Mouse (Mus musculus): ENCODE data around the gene Nol12. TPM values are rescaled to one million over a fixed set of nuclear protein-coding genes. Genes with fewer than 3 reads are reported as not detected.

Nol12 gene
- polyA plus RNA-seq, 1 experiment from 2014 or later: 60.5 TPM

- Histone ChIP-seq H3K27me3 (no peaks in the 10 kb centered on the region), H3K4me3 (no peak overlapping the region), H3K27ac (no peak overlapping the region), H3K9me3 (no peaks in the 10 kb centered on the region), H3K4me1 (peaks cover 23% of the 10 kb centered on the region; the same call in 1 of the 2 replicates), H3K9ac (no peak overlapping the region), H3K4me2 (replicated peaks) (no peak overlapping the region), H3K36me3 (peaks cover 29% of the 10 kb centered on the region)
- 91% methylated on average over 11 of the region's 11 CpGs for WGBS
- ATAC-seq (ENCODE audit: insufficient number of reproducible peaks, insufficient read depth, low FRiP score, low TSS enrichment): no peak
Measured at GRCm38 (mm10) chr15:78959537-78959936, 24.8 kb downstream of the Nol12 start.

- Histone ChIP-seq H3K4me3 (no peak overlapping the region), H3K27me3 (no peaks in the 10 kb centered on the region), H3K4me1 (peaks cover 23% of the 10 kb centered on the region; the same call in 1 of the 2 replicates), H3K4me2 (replicated peaks) (no peak overlapping the region), H3K27ac (no peak overlapping the region), H3K9ac (no peak overlapping the region), H3K36me3 (peaks cover 32% of the 10 kb centered on the region), H3K9me3 (no peaks in the 10 kb centered on the region)
- WGBS: 79% methylated on average over 4 of the region's 4 CpGs
- ATAC-seq (ENCODE audit: insufficient number of reproducible peaks, insufficient read depth, low FRiP score, low TSS enrichment): no peak
Measured at GRCm38 (mm10) chr15:78960088-78960487, 25.4 kb downstream of the Nol12 start.

- H3K4me3 ChIP-seq: no peak overlapping the region
- H3K36me3 ChIP-seq: peaks cover 49% of the 10 kb centered on the region
- H3K9ac ChIP-seq: no peak overlapping the region
- WGBS: 51% methylated on average over 2 of the region's 2 CpGs
- peaks cover 10% of the 10 kb centered on the region; the same call in 1 of the 2 replicates for H3K4me1 ChIP-seq
- no peak for ATAC-seq (ENCODE audit: insufficient number of reproducible peaks, insufficient read depth, low FRiP score, low TSS enrichment)
- H3K9me3 ChIP-seq: no peaks in the 10 kb centered on the region
- no peak overlapping the region for H3K27ac ChIP-seq
- H3K4me2 ChIP-seq (replicated peaks): no peak overlapping the region
- no peaks in the 10 kb centered on the region for H3K27me3 ChIP-seq
Measured at GRCm38 (mm10) chr15:78962885-78963284, 28.2 kb downstream of the Nol12 start.

- H3K27ac ChIP-seq: no peak overlapping the region
- 75% methylated on average over 6 of the region's 6 CpGs for WGBS
- no peak overlapping the region for H3K4me2 ChIP-seq (replicated peaks)
- no peaks in the 10 kb centered on the region for H3K4me1 ChIP-seq
- H3K36me3 ChIP-seq: peaks cover 22% of the 10 kb centered on the region
- no peak overlapping the region for H3K4me3 ChIP-seq
- no peaks in the 10 kb centered on the region for H3K27me3 ChIP-seq
- H3K9ac ChIP-seq: no peak overlapping the region
- no peak for ATAC-seq (ENCODE audit: insufficient number of reproducible peaks, insufficient read depth, low FRiP score, low TSS enrichment)
- H3K9me3 ChIP-seq: no peaks in the 10 kb centered on the region
Measured at GRCm38 (mm10) chr15:78971626-78972025, 36.9 kb downstream of the Nol12 start.

GRCm38 (mm10) chr15:78973950-78974349 is 39.2 kb downstream of the Nol12 start:
- Histone ChIP-seq H3K9me3 (no peaks in the 10 kb centered on the region), H3K36me3 (peaks cover 4% of the 10 kb centered on the region; the same call in 1 of the 2 replicates), H3K27me3 (no peaks in the 10 kb centered on the region), H3K9ac (no peak overlapping the region), H3K4me2 (replicated peaks) (no peak overlapping the region), H3K4me3 (no peak overlapping the region), H3K27ac (no peak overlapping the region), H3K4me1 (peaks cover 12% of the 10 kb centered on the region)
- 79% methylated on average over 7 of the region's 7 CpGs for WGBS
- no peak for ATAC-seq (ENCODE audit: insufficient number of reproducible peaks, insufficient read depth, low FRiP score, low TSS enrichment)

- Histone ChIP-seq H3K4me2 (replicated peaks) (no peak overlapping the region), H3K27me3 (no peaks in the 10 kb centered on the region), H3K36me3 (peaks cover 4% of the 10 kb centered on the region; the same call in 1 of the 2 replicates), H3K27ac (0 out of 2 replicates have a peak overlapping the region, but pooled peaks have one; percentile 80), H3K9me3 (no peaks in the 10 kb centered on the region), H3K9ac (no peak overlapping the region), H3K4me3 (no peak overlapping the region), H3K4me1 (peaks cover 20% of the 10 kb centered on the region)
- 89% methylated on average over 8 of the region's 8 CpGs for WGBS
- ATAC-seq (ENCODE audit: insufficient number of reproducible peaks, insufficient read depth, low FRiP score, low TSS enrichment): no peak
Measured at GRCm38 (mm10) chr15:78977676-78978159, 43.0 kb downstream of the Nol12 start.

GRCm38 (mm10) chr15:78978875-78979274 is 44.1 kb downstream of the Nol12 start:
- peak overlapping the region; percentile 18 for H3K4me2 ChIP-seq (replicated peaks)
- no peaks in the 10 kb centered on the region for H3K9me3 ChIP-seq
- H3K27ac ChIP-seq: peak overlapping the region; percentile 80
- peaks cover 27% of the 10 kb centered on the region for H3K4me1 ChIP-seq
- no peak overlapping the region for H3K4me3 ChIP-seq
- ATAC-seq (ENCODE audit: insufficient number of reproducible peaks, insufficient read depth, low FRiP score, low TSS enrichment): peak; percentile 24
- no peak overlapping the region for H3K9ac ChIP-seq
- peaks cover 4% of the 10 kb centered on the region; the same call in 1 of the 2 replicates for H3K36me3 ChIP-seq
- WGBS: 4% methylated on average over 4 of the region's 4 CpGs
- H3K27me3 ChIP-seq: no peaks in the 10 kb centered on the region

GRCm38 (mm10) chr15:78980084-78980483 is 45.4 kb downstream of the Nol12 start:
- no peak overlapping the region for H3K27ac ChIP-seq
- no peak overlapping the region for H3K4me2 ChIP-seq (replicated peaks)
- H3K36me3 ChIP-seq: no peaks in the 10 kb centered on the region
- H3K4me1 ChIP-seq: peaks cover 38% of the 10 kb centered on the region
- no peak overlapping the region for H3K4me3 ChIP-seq
- no peak for ATAC-seq (ENCODE audit: insufficient number of reproducible peaks, insufficient read depth, low FRiP score, low TSS enrichment)
- H3K9me3 ChIP-seq: no peaks in the 10 kb centered on the region
- H3K27me3 ChIP-seq: no peaks in the 10 kb centered on the region
- 0 out of 2 replicates have a peak overlapping the region, but pooled peaks have one; percentile 1 for H3K9ac ChIP-seq
- WGBS: 89% methylated on average over 4 of the region's 4 CpGs

- under 1% methylated on average over 56 of the region's 67 CpGs for WGBS
- Histone ChIP-seq H3K36me3 (peaks cover under 1% of the 10 kb centered on the region; the same call in 1 of the 2 replicates), H3K4me1 (peaks cover 57% of the 10 kb centered on the region)
Measured at GRCm38 (mm10) chr15:78982658-78983435, 48.1 kb downstream of the Nol12 start.

GRCm38 (mm10) chr15:78983436-78984285 is 48.9 kb downstream of the Nol12 start:
- peak; percentile 30 for ATAC-seq (ENCODE audit: insufficient number of reproducible peaks, insufficient read depth, low FRiP score, low TSS enrichment)
- WGBS: under 1% methylated on average over 21 of the region's 21 CpGs
- Histone ChIP-seq H3K4me2 (replicated peaks) (peak overlapping the region; percentile 95), H3K27me3 (no peaks in the 10 kb centered on the region), H3K27ac (peak overlapping the region; percentile 87), H3K36me3 (peaks cover 9% of the 10 kb centered on the region), H3K4me1 (peaks cover 56% of the 10 kb centered on the region), H3K4me3 (peak overlapping the region; percentile 78), H3K9ac (peak overlapping the region; percentile 91), H3K9me3 (no peaks in the 10 kb centered on the region)

More at GRCm38 (mm10) chr15:78982658-78983435, 48.1 kb downstream of the Nol12 start:
- peak overlapping the region; percentile 95 for H3K4me2 ChIP-seq (replicated peaks)
- peak overlapping the region; percentile 78 for H3K4me3 ChIP-seq
- H3K27ac ChIP-seq: peak overlapping the region; percentile 87
- H3K9ac ChIP-seq: peak overlapping the region; percentile 91
- no peaks in the 10 kb centered on the region for H3K9me3 ChIP-seq
- H3K27me3 ChIP-seq: no peaks in the 10 kb centered on the region
- ATAC-seq (ENCODE audit: insufficient number of reproducible peaks, insufficient read depth, low FRiP score, low TSS enrichment): peak; percentile 76

GRCm38 (mm10) chr15:78984286-78984778 is 49.6 kb downstream of the Nol12 start:
- Histone ChIP-seq H3K4me3 (peak overlapping the region; percentile 78), H3K27me3 (no peaks in the 10 kb centered on the region), H3K9me3 (no peaks in the 10 kb centered on the region), H3K4me2 (replicated peaks) (peak overlapping the region; percentile 95), H3K27ac (peak overlapping the region; percentile 87), H3K36me3 (peaks cover 15% of the 10 kb centered on the region), H3K4me1 (peaks cover 51% of the 10 kb centered on the region), H3K9ac (peak overlapping the region; percentile 91; the same call in 1 of the 2 replicates)
- 39% methylated on average over 5 of the region's 5 CpGs for WGBS
- ATAC-seq (ENCODE audit: insufficient number of reproducible peaks, insufficient read depth, low FRiP score, low TSS enrichment): 0 out of 2 replicates have a peak, but pooled peaks have one; percentile 0
